Mouse (Mus musculus): Measurements from ENCODE around the gene Rnf123.

DNA sequence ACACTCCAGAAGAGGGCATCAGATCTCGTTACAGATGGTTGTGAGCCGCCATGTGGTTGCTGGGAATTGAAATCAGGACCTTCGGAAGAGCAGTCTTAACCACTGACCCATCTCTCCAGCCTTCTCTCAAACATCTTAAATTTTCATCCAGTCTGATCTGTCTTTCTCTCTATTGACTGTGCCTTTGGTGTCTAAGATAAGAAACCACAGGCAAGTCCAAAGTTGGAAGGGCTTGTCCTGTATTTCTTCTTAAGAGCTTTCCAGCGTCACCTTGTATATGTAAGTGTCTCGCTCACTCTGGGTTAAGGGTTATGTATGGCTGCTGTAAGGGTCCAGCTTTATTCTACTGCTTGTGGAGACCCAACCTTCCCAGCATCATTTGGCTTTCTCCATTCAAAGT, 48.4 kb upstream of the Rnf123 start:
- TF ChIP-seq CTCF (IDR thresholded peaks at IDR 0.05; ENCODE audit: borderline replicate concordance, insufficient read depth, low read length) (no peak), POLR2A (IDR thresholded peaks at IDR 0.05; ENCODE audit: low read depth, low read length) (no peak)

Data from embryonic fibroblast, embryonic 13.5 days (primary cell).